Mouse (Mus musculus) testis, postnatal 10 days (tissue): ENCODE results near the gene Zfp518b.

ENCODE experiments used
- DNase-seq: peaks from one replicate; pipeline ENCODE4 v3.0.0; 2021; ENCODE audit warnings: low spot score

Zfp518b gene

DNA sequence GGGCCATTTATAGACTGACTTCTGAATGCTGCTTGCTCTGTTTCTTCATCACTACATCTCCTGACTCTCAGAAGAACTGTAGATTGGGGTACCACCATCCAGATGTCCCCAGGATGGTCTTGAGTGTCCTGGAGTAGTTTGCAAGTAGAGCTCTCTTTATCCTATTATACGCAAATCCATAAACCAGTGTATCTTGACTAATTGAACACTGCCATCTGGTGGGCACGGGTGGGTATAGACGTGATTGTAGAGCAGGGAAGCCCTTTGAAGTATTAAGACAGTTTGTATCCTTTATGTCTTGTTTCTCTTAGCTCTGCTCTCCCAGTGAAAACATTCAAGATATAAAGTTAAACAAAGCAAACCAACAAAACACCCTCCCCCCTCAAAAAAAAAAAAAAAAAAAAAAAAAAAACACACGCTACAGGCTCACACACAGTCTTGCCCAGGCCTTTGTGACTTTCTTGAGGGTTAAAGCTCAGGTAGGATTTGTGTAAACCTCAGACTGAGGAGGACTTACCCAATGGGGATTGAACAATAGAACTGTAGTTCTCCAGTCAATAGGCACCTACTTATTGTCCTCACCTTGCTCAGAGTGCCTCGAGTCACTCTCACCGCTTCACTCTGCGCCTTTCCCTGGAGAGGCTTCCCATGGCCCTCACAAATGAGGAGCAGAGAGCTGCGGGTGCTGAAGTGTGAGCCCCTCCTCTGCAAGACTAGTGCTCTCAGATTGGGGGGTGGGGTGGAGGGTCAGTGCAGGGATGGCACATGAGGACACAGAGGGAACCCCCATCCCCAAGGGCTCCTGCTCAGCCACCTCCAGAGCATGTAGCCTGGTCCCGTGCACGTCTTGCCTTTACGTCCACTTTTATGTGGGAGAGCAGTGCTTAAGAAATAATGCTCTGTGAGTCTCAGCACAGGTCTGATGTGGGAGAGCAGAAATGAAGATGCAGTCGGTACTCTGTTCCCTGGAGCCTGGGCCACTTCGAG lies 51.9 kb downstream of the Zfp518b start:
- DNase-seq, result peak; percentile 85

- no peak for DNase-seq
Measured at GRCm38 (mm10) chr5:38628023-38628422, 56.6 kb downstream of the Zfp518b start.

GRCm38 (mm10) chr5:38626883-38627282 lies 57.7 kb downstream of the Zfp518b start:
- DNase-seq, result no peak

- DNase-seq, result peak; percentile 53
Measured at GRCm38 (mm10) chr5:38620783-38621182, 63.8 kb downstream of the Zfp518b start.

GRCm38 (mm10) chr5:38618908-38619307 lies 65.7 kb downstream of the Zfp518b start:
- no peak for DNase-seq
